Mouse (Mus musculus): ENCODE results near the gene Zfp574.

DNA sequence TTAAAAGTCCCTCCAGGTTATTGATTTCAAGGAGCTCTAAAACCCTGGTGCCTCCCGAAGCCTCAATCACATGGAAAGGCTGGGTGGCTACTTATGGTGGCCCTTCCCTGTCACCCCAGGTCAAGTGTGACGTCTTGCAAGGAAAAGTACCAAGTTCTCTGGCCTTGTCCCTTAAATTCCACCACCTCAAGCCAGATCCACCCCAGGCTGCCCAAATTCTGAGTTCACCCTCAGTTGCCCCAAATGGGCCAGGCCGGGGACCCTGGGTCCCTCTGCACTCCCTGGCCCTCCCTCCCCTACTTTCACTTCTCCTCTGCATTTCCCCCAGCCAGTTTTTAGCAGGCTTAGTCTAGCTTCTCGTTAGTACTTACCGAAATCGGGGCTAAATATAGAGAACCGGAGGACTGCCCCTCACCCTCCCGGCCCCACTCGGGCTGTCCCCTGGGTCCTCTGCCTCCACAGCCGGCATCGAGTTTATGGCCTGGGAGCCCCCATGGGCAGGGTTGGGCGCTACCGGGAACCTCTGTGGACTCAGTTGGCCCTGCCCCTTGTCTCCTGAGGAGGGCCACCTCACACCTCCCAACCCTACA, 57.1 kb downstream of the Zfp574 start:
- no peak for TF ChIP-seq EP300 (optimal IDR thresholded peaks at IDR 0.05)
- no peak for TF ChIP-seq CTCF (IDR thresholded peaks at IDR 0.05; ENCODE audit: low read depth)
